Mouse (Mus musculus) G1E (cell line): ENCODE measurements around the gene Ptpn14.

Source experiments
- CTCF ChIP-seq: IDR thresholded peaks from 2 replicates; pipeline ENCODE4 v1.5.1; 2012; ENCODE audit warnings: low read depth, low read length, inconsistent platforms, mixed read lengths
- GATA1 ChIP-seq: IDR thresholded peaks from 2 replicates; pipeline ENCODE4 v1.6.1; 2012; ENCODE audit warnings: borderline replicate concordance, low read length, inconsistent platforms, mixed read lengths
- GATA2 ChIP-seq: IDR thresholded peaks from 2 replicates; pipeline ENCODE4 v1.6.1; 2012; ENCODE audit warnings: low read depth, low read length, inconsistent platforms, borderline replicate concordance
- POLR2AphosphoS5 ChIP-seq: IDR thresholded peaks from 2 replicates; pipeline ENCODE4 v1.6.1; 2012; ENCODE audit warnings: low read depth, low read length, inconsistent platforms; ENCODE audit not compliant: insufficient replicate concordance
- TAL1 ChIP-seq: conservative IDR thresholded peaks from 2 replicates; pipeline ENCODE4 v1.6.1; 2012; ENCODE audit warnings: low read depth, low read length, inconsistent platforms, mixed read lengths

DNA sequence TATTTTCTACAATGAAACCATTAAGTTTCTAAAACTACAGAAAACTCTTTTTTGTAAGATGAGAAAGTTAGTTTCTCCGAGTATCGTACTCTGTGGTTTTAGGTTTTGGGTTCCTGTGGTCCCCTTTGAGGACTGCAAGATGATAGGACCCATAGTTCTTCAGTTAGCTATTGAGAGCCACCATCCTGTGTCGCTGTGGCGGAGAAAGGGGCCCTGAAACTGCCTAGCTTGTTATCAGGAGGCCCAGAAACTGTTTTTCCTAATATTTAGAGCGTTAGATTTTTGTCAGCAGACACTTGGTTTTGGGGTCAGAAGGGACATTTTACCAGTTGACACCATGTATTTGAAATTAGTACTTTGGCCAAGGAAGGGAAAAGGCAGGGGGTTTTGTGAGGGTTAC lies 127.7 kb downstream of the Ptpn14 start:
- TF ChIP-seq CTCF (no peak), GATA1 (no peak), TAL1 (no peak), POLR2AphosphoS5 (no peak), GATA2 (no peak)
